Mouse (Mus musculus) testis, adult 2 months (tissue): Measurements from ENCODE around the gene Sh3bp2. TPM values are rescaled to one million over a fixed set of nuclear protein-coding genes. Genes with fewer than 3 reads are reported as not detected.

ENCODE experiments used
- H3K27ac ChIP-seq: fragments of 200-500 bp; 2 replicates; pipeline ENCODE4 v1.5.1; 2012; ENCODE audit warnings: low read depth, low read length; ENCODE audit not compliant: control insufficient read depth, insufficient read depth
- H3K27me3 ChIP-seq: fragments of 200-500 bp; 2 replicates; pipeline ENCODE4 v1.6.1; 2012; ENCODE audit warnings: mild to moderate bottlenecking, low read length, moderate library complexity; ENCODE audit not compliant: control insufficient read depth, insufficient read depth
- H3K36me3 ChIP-seq: fragments of 200-500 bp; 2 replicates; pipeline ENCODE4 v1.6.1; 2012; ENCODE audit warnings: mild to moderate bottlenecking, low read length; ENCODE audit not compliant: control insufficient read depth, insufficient read depth
- H3K4me1 ChIP-seq: fragments of 200-500 bp; 2 replicates; pipeline ENCODE4 v1.6.1; 2012; ENCODE audit warnings: low read length; ENCODE audit not compliant: control insufficient read depth, insufficient read depth
- H3K4me3 ChIP-seq: fragments of 200-500 bp; 2 replicates; pipeline ENCODE4 v1.5.1; 2012; ENCODE audit warnings: low read depth, mild to moderate bottlenecking, low read length, moderate library complexity, mixed read lengths; ENCODE audit not compliant: control insufficient read depth
- CTCF ChIP-seq: fragments of 200-500 bp; IDR thresholded peaks from 2 replicates; pipeline ENCODE4 v1.5.1; 2012; ENCODE audit warnings: low read depth, mild to moderate bottlenecking, inconsistent platforms, low read length, moderate library complexity; ENCODE audit not compliant: control insufficient read depth, insufficient read depth, insufficient replicate concordance
- POLR2A ChIP-seq: fragments of 200-500 bp; IDR thresholded peaks from 2 replicates; pipeline ENCODE4 v1.6.1; 2012; ENCODE audit warnings: low read depth, mild to moderate bottlenecking, inconsistent platforms, low read length, moderate library complexity; ENCODE audit not compliant: control insufficient read depth
- polyA plus RNA-seq: library from polyadenylated mRNA; depleted of rRNA; stranded (reverse); fragments of >200 nt; gene quantifications from 2 replicates; pipeline ENCODE4 v1.2.3, GENCODE M21; 2012

The Sh3bp2 gene
- polyA plus RNA-seq, 1 experiment: 5.0 TPM

DNA sequence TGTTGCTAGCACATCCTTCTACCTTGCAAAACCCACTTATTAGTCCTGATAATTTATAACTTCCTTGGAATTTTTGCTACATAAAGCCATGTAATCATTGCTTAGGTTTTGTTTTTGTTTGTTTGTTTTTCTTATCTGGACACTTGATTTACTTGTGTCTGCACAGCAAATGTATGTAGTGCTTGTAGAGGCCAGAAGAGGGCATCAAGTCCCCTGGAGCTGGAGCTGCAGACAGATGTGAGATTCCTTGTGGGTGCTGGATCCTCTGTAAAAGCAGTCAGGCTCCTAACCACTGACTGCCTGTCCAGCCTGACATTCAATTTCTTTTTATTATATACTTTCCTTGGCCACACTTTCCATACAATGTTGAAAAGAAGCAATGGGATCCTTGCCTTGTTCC is 21.8 kb downstream of the Sh3bp2 start:
- Histone ChIP-seq H3K36me3 (no peaks in the 10 kb centered on the region), H3K27ac (no peak overlapping the region), H3K27me3 (no peaks in the 10 kb centered on the region), H3K4me1 (peaks cover 9% of the 10 kb centered on the region), H3K4me3 (no peak overlapping the region)
- no peak for TF ChIP-seq POLR2A

DNA sequence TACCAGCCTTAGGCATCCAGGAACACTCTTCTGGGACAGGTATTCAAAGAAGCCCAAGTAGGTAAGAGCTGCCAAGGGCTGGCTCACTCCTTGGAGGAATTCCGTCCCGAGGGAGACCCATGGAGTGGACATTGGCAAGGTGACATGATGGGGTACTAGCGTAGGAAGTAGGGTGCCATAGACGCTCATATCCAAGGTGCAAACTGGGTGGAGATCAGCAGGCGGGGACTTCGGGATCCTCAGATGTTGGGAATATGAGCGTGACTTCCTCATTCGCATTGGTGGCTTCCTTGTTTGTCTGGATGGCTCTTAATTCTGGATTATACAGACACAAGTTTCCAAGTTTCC is 23.5 kb downstream of the Sh3bp2 start:
- TF ChIP-seq POLR2A (no peak), CTCF (no peak)
- H3K36me3 ChIP-seq: no peaks in the 10 kb centered on the region
- no peaks in the 10 kb centered on the region for H3K27me3 ChIP-seq
- peaks cover 7% of the 10 kb centered on the region for H3K4me1 ChIP-seq
- H3K27ac ChIP-seq: no peak overlapping the region
- peak overlapping the region; percentile 35 for H3K4me3 ChIP-seq

DNA sequence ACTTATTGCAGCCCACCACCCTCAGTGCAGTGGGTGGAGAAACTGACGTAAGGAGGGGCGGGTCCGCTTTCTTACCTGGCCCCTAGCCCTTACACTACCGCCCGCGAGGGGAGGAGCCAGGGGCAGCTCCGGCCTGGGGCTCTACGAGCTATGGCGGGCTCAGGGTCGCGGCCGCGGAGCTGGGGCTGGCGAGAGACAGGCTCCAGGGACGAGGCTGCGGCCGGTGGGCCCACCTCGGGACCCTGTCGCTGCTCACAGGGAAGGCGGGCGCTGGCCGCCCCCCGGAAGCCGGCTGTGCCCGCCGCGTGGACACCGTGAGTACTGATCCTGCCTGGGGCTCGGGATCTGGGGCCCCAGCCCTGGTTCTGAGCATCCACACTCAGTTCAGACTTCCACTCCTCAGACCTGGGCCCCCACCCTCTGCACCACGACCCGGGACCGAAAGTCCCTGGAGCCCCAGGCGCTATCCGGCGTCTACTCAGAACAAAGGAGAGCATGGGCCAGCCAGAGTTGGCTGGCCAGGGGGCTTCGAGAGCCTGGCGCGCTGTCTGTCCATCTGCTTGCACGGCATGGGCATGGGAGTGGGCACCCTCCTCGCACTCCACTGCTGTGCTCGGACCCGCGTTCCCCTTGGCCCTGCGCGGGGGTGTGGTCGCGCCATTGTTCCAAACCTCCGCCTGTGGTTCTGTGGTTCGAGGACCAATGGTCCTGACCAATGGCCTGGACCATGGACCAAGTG is 24.0 kb downstream of the Sh3bp2 start:
- no peak overlapping the region for H3K27ac ChIP-seq
- no peak for TF ChIP-seq CTCF
- TF ChIP-seq POLR2A: no peak

DNA sequence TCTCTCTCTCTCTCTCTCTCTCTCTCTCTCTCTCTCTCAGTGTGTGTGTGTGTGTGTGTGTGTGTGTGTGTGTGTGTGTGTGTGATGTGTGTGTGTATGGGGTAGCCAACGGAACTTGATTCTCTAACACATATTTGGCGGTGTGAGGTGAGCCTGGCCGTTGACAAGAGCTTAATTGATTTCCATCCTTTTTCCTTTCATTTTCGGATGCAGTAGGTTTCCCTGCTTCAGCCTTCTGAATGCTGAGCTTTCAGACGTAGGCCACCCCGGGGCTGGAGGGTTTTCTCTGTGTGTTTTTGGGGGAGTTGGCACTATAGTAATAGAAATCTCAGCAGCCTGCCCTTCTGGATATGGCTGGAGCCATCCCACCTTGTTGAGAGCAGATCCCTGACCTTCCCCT is 24.6 kb downstream of the Sh3bp2 start:
- Histone ChIP-seq H3K27ac (no peak overlapping the region), H3K4me3 (peak overlapping the region; percentile 35; the same call in 1 of the 2 replicates), H3K27me3 (no peaks in the 10 kb centered on the region), H3K4me1 (peaks cover 7% of the 10 kb centered on the region), H3K36me3 (no peaks in the 10 kb centered on the region)
- no peak for TF ChIP-seq POLR2A
- no peak for TF ChIP-seq CTCF

More for the DNA sequence above, 24.0 kb downstream of the Sh3bp2 start:
- Histone ChIP-seq H3K27me3 (no peaks in the 10 kb centered on the region), H3K4me1 (peaks cover 7% of the 10 kb centered on the region), H3K4me3 (peak overlapping the region; percentile 35), H3K36me3 (no peaks in the 10 kb centered on the region)

DNA sequence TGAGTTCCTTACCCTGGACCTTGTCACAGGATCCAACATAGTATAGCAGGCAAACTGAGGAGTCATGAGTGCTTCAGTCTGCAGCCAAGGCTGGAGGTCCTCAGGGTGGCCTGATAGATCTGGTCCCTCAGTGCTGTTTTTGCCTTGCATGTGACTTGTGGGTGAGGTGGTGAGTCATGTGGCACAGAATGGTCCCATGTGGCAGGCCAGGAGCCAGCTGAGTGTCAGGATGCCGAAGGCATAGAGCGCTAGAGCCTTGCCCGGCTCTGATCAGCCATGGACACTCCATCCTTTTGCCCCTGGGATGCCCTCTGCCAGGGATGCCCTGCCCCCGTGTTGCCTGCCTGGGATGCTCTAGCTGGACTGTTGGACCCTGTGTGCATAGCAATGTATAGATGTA is 26.2 kb downstream of the Sh3bp2 start:
- Histone ChIP-seq H3K4me1 (peaks cover 7% of the 10 kb centered on the region), H3K36me3 (no peaks in the 10 kb centered on the region), H3K27ac (no peak overlapping the region), H3K27me3 (no peaks in the 10 kb centered on the region), H3K4me3 (no peak overlapping the region)
- TF ChIP-seq POLR2A (no peak), CTCF (no peak)

DNA sequence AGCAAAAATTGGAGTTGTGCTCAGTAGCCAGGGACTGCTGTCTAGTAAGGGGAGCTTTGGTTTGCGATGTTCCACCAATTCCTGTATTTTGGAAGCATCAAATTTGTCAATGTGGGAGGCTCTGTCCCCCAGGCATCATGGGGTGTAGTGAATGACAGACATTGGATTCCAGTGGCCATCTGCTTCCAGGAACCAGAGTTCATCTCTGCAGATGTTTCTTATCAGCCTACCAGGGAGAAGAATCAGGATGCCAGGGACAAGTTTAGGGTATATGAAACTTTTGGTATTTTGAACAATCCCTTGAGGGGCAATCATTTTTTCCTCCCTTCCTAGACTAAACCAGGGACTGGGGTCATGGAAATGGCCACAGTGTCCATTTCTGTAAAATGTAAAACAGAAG is 38.2 kb downstream of the Sh3bp2 start:
- TF ChIP-seq POLR2A (no peak), CTCF (no peak)
- no peaks in the 10 kb centered on the region for H3K36me3 ChIP-seq

DNA sequence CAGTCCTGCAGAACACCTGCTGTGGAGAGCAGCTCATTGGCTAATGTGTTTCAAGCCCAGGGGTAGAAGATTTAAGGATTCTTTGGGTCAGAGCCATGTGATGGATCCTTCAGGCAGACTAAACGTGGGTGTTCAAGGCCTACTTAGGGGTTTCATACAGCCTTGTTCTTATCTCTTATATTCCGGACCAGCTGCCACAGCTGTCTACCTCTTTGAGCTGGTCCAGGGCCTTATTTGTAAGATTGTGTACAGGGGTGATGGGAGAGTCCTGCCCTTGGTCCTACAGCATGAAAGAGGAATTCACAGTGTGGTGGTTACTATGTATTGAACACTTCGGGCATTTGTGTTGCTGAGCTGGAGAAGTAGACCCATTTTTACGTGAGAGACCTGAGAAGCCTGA is 38.7 kb downstream of the Sh3bp2 start:
- Histone ChIP-seq H3K27me3 (no peaks in the 10 kb centered on the region), H3K4me3 (no peak overlapping the region), H3K27ac (no peak overlapping the region), H3K36me3 (no peaks in the 10 kb centered on the region), H3K4me1 (peaks cover 9% of the 10 kb centered on the region)
- TF ChIP-seq CTCF (no peak), POLR2A (no peak)

More for the DNA sequence above, 38.2 kb downstream of the Sh3bp2 start:
- Histone ChIP-seq H3K4me3 (no peak overlapping the region), H3K27ac (no peak overlapping the region), H3K27me3 (no peaks in the 10 kb centered on the region), H3K4me1 (peaks cover 9% of the 10 kb centered on the region)
